Mouse (Mus musculus) c-Kit-positive CD71-negative TER-119-negative erythroid progenitor cells, embryonic 14.5 days (primary cell): ENCODE measurements around the gene Fmo3.

Experiments used
- DNase-seq: peaks from one replicate; pipeline ENCODE4 v3.0.0-alpha.2; 2013; ENCODE audit warnings: low read depth

Fmo3 gene

GRCm38 (mm10) chr1:162930631-162931030, 53.7 kb downstream of the Fmo3 start:
- no peak for DNase-seq

- DNase-seq: no peak
Measured at GRCm38 (mm10) chr1:162929146-162929545, 55.2 kb downstream of the Fmo3 start.

GRCm38 (mm10) chr1:162925121-162925520, 59.2 kb downstream of the Fmo3 start:
- DNase-seq: no peak

- no peak for DNase-seq
Measured at GRCm38 (mm10) chr1:162916661-162917060, 67.7 kb downstream of the Fmo3 start.

GRCm38 (mm10) chr1:162914932-162915556, 69.3 kb downstream of the Fmo3 start:
- DNase-seq: no peak

- no peak for DNase-seq
Measured at GRCm38 (mm10) chr1:162912085-162912484, 72.2 kb downstream of the Fmo3 start.
